Mouse (Mus musculus) ES-Bruce4 (cell line): ENCODE data around the gene Pank4.

ENCODE experiments used
- CTCF ChIP-seq: IDR thresholded peaks from one replicate; pipeline ENCODE4 v1.8.1; 2011; ENCODE audit warnings: low read depth, low read length
- EP300 ChIP-seq: IDR thresholded peaks from 2 replicates; pipeline ENCODE4 v1.6.1; 2011; ENCODE audit warnings: low read depth, low read length; ENCODE audit not compliant: insufficient read depth

- TF ChIP-seq CTCF, result no peak
- TF ChIP-seq EP300, result no peak
Measured at GRCm38 (mm10) chr4:155014791-155015190, 50.9 kb downstream of the Pank4 start.
